Mouse (Mus musculus): Measurements from ENCODE around the gene Anp32e.
"Not testable (repeated sequence)": the region's sequence is repeated elsewhere in the genome, so short reads cannot be mapped to it uniquely, and the experiment has no call there.

The Anp32e gene

DNA sequence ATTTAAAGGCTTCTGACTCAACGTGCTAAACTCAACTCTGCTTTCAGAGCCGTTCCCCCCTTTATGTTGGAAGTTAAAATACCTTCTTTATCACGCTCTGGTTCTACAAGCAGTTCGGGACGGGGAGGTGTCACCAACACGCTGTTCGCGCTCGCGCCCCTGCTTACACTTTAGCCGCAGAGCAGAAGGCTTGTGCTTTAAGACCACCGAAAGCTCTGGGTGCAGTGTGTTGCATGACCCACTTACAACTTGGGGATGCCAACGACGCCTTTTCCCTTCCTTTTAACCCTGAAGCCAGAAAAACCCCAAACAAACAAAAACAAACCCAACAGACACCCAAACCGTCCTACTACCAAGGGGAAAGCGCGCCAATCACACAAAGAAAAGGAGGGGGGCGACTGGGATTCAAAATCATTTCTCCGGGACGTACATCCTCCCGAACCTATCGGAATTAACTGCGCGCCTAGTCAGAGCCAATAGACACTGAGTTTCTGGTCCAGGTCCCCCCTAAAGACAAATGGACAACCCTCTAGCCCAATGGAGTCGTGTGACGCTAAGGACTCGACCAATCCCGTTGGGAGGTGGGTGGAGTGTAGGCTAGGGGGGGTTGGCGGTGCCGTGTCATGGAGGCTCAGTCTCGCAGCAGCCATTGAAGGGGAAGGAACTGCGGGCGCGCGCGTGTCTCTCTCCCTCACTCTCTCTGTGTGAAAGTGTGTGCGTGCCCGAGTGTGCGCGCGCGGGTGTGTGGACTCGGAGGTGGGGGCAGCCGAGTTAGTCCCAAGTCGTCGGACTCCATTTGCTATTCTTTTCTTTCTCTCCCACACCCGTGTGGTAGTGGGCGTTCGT is at the start of gene Anp32e:
Gene Anp32e, plus strand, starts transcription at position 589 of the 846 bp plus-strand sequence.
- peak; percentile 98 for DNase-seq (ENCODE audit: low read depth, low spot score)

DNA sequence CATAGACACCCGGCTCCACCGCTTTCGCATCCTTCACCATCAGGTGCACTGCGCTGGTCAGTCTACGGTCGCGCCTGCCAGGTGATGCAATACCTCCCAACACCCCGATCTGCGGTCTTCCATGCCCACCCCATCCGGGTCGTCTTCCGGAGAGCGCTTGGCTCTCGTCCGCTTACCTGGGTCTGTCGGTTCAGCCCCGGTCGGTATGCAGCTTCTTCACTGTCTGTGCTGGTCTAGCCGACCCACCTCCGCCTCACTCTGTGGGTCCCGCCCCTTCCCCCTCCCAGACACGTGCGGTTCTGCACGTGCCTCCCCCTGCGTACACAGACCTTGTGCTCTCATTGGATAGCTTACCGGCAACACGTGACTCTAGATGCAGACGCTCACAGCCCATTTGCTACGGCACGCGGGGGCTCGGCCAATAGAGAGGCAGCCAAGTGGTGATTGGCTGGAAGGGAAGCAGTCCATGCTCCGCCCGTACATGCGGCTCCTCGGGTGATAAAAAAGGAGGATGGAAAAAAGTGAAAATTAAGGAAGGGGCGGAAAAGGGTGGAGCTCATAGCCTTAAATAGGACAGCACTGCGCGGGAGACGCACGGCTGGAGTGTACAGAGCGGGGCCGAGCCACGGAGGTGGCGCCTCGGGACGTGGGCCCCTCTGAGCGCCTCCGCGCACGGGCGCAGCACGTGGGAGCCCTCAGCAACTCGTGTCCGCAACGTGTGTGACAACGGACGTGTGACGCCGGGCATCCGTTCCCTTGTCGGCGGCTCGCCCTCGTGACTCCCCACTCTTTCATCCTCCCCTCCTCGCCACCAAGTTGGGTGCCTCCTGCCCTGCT is 46.8 kb upstream of the Anp32e start, which contains the start of gene Ciart:
Gene Ciart, minus strand, starts transcription at position 273 of the 837 bp plus-strand sequence.
- DNase-seq (ENCODE audit: low read depth, low spot score): peak; percentile 48

DNA sequence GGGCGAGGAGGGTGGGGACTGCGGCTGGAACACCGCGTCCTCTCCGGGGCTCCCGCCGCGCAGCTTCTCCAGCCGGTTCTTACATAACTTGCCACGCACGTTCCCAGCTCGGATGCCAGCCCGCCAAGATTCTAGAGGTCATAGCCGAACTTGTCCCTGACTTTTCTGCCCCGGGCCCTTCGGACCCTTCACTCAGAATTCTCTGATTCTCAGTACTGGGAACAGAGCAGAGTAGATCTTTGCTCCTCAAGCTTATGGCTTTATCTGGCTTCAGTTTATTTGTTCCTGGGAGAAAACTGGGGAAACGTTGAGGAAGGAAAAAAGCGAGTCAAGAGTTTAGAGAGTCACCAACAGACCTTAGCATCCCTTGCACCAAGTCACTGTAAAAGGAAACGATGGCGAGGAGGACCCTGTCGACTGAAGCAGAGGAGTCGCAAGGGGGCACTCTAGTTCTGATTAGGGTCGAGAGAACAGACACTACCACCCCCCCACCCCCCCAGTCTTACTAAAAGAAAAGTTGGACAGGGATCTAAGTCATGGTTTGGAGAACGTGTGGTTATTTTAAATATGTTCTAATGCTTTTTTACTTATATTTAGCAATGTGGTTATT is 46.1 kb upstream of the Anp32e start:
- no peak for DNase-seq (ENCODE audit: low read depth, low spot score)

GRCm38 (mm10) chr3:95884400-95884799 is 44.6 kb upstream of the Anp32e start:
- no peak for DNase-seq (ENCODE audit: low read depth, low spot score)

- DNase-seq (ENCODE audit: low read depth, low spot score): no peak
Measured at GRCm38 (mm10) chr3:95887596-95887995, 41.5 kb upstream of the Anp32e start.

DNA sequence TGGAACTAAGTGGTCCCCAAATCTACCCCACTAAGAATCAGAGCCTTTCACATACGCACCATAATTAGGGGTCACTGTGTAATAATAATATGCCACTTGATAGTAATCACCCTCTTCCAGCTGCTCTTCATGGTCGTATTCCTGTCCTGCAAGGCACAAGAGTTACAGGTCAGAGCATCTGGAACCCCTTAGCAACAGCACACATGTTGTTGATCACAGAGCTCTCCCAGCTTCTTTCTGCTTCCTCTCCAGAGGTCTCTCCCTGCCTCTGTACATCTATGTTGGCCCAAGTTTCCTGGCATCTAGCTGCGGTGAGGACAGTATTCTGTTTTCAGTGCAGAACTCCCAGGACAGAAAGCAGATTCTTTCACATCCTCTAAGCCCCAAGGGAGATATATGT is 39.4 kb upstream of the Anp32e start:
- DNase-seq (ENCODE audit: low read depth, low spot score): no peak

- no peak for DNase-seq (ENCODE audit: low read depth, low spot score)
Measured at GRCm38 (mm10) chr3:95891211-95892065, 37.6 kb upstream of the Anp32e start, which contains the start of gene BC028528. BC028528 (minus strand) TSS chr3:95892005.

- DNase-seq (ENCODE audit: low read depth, low spot score): no peak
Measured at GRCm38 (mm10) chr3:95892066-95893052, 36.7 kb upstream of the Anp32e start.

GRCm38 (mm10) chr3:95893126-95893525 is 35.9 kb upstream of the Anp32e start:
- no peak for DNase-seq (ENCODE audit: low read depth, low spot score)

DNA sequence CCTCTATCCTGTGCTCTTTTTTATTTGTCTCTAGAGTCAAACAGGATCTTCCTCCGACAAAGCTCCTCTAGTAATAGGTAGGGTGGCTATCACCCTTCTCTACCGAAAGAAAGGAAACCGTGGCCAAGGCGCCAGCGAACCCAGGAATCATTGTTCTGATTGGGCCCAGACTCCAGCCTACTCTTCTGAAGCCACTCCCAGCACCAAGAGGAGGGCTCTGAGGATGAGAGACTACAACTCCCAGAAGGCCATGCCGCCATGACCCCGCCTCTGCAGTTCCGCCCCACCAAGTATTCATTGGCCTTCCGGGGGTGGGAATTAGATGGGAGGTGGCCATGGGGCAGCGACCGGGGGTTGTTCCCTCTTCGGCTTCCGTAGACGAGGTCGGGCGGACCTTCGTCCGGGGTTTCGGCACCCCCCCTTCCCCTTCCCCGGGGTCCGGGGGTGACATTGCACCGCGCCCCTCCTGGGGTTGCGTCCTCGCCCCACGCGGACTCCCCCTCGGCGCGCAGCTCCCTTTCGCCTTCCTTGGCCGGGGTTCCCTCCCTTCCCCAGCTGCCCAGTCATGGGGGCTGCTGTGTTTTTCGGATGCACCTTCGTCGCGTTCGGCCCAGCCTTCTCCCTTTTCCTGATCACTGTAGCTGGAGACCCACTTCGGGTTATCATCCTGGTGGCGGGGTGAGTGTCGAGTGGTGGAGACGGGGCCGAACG is 35.3 kb upstream of the Anp32e start, which contains the start of gene Aph1a:
Gene Aph1a, plus strand, starts transcription at position 364 of the 711 bp plus-strand sequence.
- DNase-seq (ENCODE audit: low read depth, low spot score): peak; percentile 87

GRCm38 (mm10) chr3:95894317-95895160 is 34.5 kb upstream of the Anp32e start:
- DNase-seq (ENCODE audit: low read depth, low spot score): no peak

- DNase-seq (ENCODE audit: low read depth, low spot score): not testable (repeated sequence)
Measured at GRCm38 (mm10) chr3:95895501-95895900, 33.5 kb upstream of the Anp32e start.

DNA sequence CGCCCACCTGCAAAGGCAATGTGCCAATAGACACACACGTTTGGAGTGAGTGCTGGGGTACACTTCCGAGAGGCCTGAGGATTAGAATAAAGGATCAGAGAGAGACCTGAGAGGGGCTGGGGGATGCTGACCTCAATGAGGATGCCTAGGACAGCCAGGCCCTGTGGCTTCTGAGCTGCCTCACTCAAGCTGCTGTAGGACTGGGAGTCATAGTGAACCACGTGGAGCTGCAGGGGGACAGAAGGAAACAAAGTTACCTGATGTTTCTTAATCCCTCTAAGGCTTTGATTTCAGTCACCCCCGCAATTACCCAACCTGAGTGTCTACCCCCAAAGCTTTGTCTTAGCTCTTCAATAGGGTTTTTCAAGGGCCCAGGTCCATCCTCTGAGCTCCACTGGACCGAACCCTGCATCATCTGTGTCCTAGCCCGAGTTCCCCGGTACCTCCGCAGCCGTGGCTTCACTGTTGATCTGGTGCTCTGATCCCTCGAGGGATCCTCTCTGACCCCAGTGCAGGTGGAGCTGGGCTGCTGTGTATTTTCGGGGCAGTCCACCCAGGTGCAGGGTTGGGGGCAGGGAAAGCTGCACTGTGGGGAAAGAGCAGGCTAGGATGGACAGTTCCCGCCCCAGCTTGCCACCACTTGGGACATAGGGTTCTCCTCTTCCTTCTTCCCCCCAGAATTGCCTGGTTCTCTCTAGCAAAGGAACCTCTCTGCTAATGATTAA is 29.1 kb upstream of the Anp32e start:
- no peak for DNase-seq (ENCODE audit: low read depth, low spot score)

DNA sequence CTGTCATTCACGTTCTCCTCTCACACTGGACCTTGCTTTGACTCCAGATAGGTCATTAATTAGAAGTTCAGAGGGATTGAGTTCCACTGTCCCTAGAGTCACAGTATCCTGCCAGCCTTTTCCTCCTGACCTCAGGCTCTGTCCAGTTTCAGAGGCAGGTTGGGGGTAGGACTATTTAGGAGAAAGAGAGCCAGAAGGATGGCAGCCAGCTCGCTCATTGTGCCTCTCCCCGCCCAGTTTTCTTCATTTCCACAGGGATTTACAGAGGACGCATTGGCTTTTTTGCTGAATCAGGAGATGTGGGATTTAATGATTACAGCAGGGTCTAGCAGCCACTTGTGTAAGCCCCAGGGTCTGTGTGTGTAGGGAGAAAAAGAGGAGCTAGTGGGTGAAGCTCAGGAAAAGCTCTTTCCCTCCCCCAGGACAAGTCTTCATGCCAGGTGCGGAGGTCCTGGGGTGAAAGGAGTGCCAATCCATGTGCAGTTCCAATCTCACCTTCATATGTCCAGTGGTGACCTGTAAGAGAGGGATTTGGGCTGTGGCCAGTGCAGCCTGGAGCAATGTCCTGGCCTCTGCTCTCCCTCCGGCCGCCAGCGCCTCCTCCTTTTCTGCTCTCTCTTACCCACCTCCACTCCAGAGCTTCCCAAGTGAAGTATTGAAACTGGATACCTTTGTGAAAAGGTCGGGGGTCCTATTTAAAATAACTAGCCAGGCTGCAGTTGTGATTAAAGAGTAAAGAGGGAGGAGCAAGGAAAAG is 27.3 kb upstream of the Anp32e start:
- DNase-seq (ENCODE audit: low read depth, low spot score): no peak

DNA sequence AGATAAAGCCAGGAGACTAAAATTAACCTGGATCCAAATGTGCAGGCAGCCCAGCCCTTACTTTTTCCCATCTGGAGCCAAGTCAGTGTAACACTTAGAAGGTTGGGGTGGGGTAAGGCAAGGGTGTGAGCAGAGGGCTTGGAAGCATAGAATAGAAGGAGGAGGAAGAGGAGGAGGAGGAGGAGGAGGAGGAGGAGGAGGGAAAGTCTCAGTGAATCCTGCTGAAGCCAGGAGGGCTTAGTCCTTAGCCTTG is 26.7 kb upstream of the Anp32e start:
- DNase-seq (ENCODE audit: low read depth, low spot score): no peak

DNA sequence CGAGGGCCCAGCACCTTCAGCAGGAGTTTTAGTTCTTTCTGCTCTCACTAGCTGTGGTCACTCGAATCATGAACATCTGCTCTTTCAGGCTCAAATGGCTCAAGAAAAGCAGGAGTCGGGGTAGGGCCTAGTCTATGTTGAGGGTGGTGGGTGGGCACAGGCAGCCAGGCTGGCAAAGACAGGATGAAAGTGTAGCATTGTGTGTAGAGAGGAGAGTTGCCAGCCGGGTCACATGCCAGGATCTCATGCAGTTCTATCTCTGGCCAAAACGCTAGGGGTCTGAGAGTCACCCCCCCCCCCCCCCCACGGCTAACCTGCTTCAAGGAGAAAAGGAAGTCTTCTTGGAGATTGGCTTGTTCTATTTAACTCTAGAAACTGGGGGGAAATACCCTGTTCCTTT is 26.4 kb upstream of the Anp32e start:
- no peak for DNase-seq (ENCODE audit: low read depth, low spot score)

All from c-Kit-negative CD71-positive TER-119-positive erythroid progenitor cells, embryonic 14.5 days (primary cell).